In the genomic region with DNA sequence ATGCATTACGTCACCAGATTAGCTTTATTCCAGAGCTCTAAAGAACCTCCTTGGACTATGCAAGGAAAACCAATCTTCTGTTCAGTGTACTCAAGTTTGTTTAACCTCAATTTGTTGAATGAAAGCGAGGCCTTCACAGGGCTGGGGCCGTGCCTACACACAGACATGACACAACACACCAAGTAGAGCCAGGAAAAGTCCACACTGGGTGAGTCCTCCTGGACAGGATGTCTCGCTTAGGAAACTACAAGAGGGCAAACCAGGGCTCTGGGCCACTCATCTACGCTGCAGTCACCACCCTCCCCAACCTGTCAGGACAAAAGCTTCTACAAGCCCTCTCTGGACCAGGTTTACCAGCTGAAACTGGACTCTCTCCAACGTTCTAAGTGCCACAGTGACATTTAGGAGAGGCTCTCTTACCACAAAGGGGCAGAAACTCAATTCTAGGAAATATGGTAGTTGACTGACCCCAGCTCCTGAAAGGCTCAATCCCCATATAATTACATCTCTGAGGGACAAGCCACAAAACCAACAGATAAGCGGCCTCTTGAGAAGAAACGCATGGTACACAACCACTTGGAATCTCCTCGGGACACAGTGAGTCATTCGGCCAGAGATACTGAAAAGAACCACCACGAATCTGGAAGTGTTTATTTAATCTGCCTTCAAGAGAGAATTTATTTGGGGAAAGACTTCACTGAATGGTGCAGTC, we compare ENCODE assay signal across 8 mouse cellular contexts.
DNase-seq lines count a peak whose midpoint lies in the region; ATAC-seq and TF ChIP-seq lines count a peak whose summit lies in the region.

No protein-coding gene starts in this region.

- H3K4me1 ChIP-seq in limb, embryonic 12.5 days (replicated peaks), result peaks cover 65% of the 10 kb centered on the region
- H3K4me1 ChIP-seq in stomach, postnatal 0 days (replicated peaks; ENCODE audit: control insufficient read depth, insufficient read depth), result peaks cover 7% of the 10 kb centered on the region; the same call in 1 of the 2 replicates

- no peak for TF ChIP-seq CTCF in stomach, postnatal 0 days (IDR thresholded peaks at IDR 0.05; ENCODE audit: low read depth)

- 60% methylated on average over 11 of the region's 11 CpGs for WGBS in limb, embryonic 12.5 days
- 21% methylated on average over 11 of the region's 11 CpGs for WGBS in stomach, postnatal 0 days

- no peaks in the 10 kb centered on the region for H3K9me3 ChIP-seq in limb, embryonic 12.5 days
- no peaks in the 10 kb centered on the region for H3K9me3 ChIP-seq in stomach, postnatal 0 days (ENCODE audit: control insufficient read depth, low read length)

- no peak for TF ChIP-seq EP300 in stomach, postnatal 0 days (optimal IDR thresholded peaks at IDR 0.05)

- DNase-seq in cerebellum, adult 8-10 months, result peak; percentile 15
- DNase-seq in 3134 (ENCODE audit: extremely low read depth, insufficient read length, low spot score), result peak; percentile 52
- DNase-seq in heart, adult 9 months (ENCODE audit: low spot score in 2 of 2), result peak; percentile 74 to 78
- DNase-seq in stomach, postnatal 0 days (ENCODE audit: low spot score), result peak; percentile 33
- no peak for DNase-seq in left cerebral cortex, adult 11 months (ENCODE audit: low spot score)
- DNase-seq in Muller cell, postnatal 12 days (ENCODE audit: inconsistent ontology term), result no peak

- no peak overlapping the region for H3K4me3 ChIP-seq in limb, embryonic 12.5 days (replicated peaks)
- H3K4me3 ChIP-seq in stomach, postnatal 0 days (ENCODE audit: low read depth, low read length), result no peak overlapping the region

- no peak for ATAC-seq in cerebellum, adult (ENCODE audit: insufficient number of reproducible peaks, low FRiP score, low TSS enrichment)
- ATAC-seq in limb, embryonic 12.5 days (ENCODE audit: insufficient number of reproducible peaks, insufficient read depth, low FRiP score, low TSS enrichment, low read depth), result no peak
- ATAC-seq in stomach, postnatal 0 days (ENCODE audit: low FRiP score, low TSS enrichment), result peak; percentile 56

- H3K9ac ChIP-seq in limb, embryonic 12.5 days (replicated peaks), result no peak overlapping the region
- peak overlapping the region; percentile 35; the same call in 1 of the 2 replicates for H3K9ac ChIP-seq in stomach, postnatal 0 days (ENCODE audit: low read length)

- H3K27ac ChIP-seq in limb, embryonic 12.5 days, result peak overlapping the region; percentile 90
- peak overlapping the region; percentile 86 for H3K27ac ChIP-seq in stomach, postnatal 0 days (replicated peaks)

- peak overlapping the region; percentile 38 for H3K4me2 ChIP-seq in limb, embryonic 12.5 days
- H3K4me2 ChIP-seq in stomach, postnatal 0 days (replicated peaks; ENCODE audit: low read depth), result peak overlapping the region; percentile 34

- H3K27me3 ChIP-seq in limb, embryonic 12.5 days, result no peaks in the 10 kb centered on the region
- H3K27me3 ChIP-seq in stomach, postnatal 0 days (ENCODE audit: control insufficient read depth, insufficient read depth, low read length), result no peaks in the 10 kb centered on the region

- no peaks in the 10 kb centered on the region for H3K36me3 ChIP-seq in limb, embryonic 12.5 days
- no peaks in the 10 kb centered on the region for H3K36me3 ChIP-seq in stomach, postnatal 0 days (ENCODE audit: control insufficient read depth, insufficient read depth, low read length)

Comparison
In these comparisons a context has a peak if more than half of its experiments do, and no peak if none do; other contexts are left out.
1. DNase-seq: peak in cerebellum, adult 8-10 months (single experiment), 3134 (single experiment), heart, adult 9 months (2 of 2) and stomach, postnatal 0 days (single experiment); none in left cerebral cortex, adult 11 months (single experiment) and Muller cell, postnatal 12 days (single experiment).